Mouse (Mus musculus): ENCODE results near the gene Myo3b. TPM values are rescaled to one million over a fixed set of nuclear protein-coding genes. Genes with fewer than 3 reads are reported as not detected.

The Myo3b gene
- polyA plus RNA-seq, 2 experiments, result not detected

DNA sequence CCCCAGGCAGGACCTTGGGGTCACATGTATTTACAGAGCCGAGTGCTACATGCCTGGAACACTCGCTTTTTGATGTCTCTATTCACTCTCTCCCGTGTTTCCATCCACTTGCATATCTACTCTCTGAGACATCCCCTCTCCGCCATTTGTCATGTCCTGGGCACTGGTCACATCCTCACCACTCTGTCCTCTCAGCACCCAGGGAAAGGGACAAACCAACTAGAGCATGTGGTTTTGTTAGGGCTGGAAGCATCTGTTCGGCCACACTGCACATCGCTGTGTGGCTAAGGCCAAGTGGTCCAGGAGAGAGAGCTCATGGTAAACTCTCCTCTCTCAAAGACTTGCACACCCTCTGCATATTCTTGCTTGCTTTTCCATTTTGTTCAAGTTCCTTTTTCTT, 361.4 kb downstream of the Myo3b start:
- Histone ChIP-seq H3K9me3 (ENCODE audit: control insufficient read depth, low read length) (no peaks in the 10 kb centered on the region), H3K27ac (no peak overlapping the region), H3K36me3 (replicated peaks; ENCODE audit: control insufficient read depth, insufficient read depth, low read depth) (no peaks in the 10 kb centered on the region), H3K9ac (replicated peaks) (no peak overlapping the region), H3K4me1 (replicated peaks; ENCODE audit: control insufficient read depth in 2 of 2, insufficient read depth in 2 of 2, low read length in 1 of 2) (no peaks in the 10 kb centered on the region), H3K27me3 (ENCODE audit: control insufficient read depth, insufficient read depth, low read length) (no peaks in the 10 kb centered on the region), H3K4me3 (ENCODE audit: insufficient read depth in 1 of 2, low read depth in 2 of 2, low read length in 2 of 2) (no peak overlapping the region), H3K4me2 (ENCODE audit: low read depth) (no peak overlapping the region)
- DNase-seq (ENCODE audit: low read depth in 3 of 3, low spot score in 3 of 3) (no peak), ATAC-seq (ENCODE audit: insufficient read depth) (no peak)
- 64% methylated on average over 6 of the region's 6 CpGs for WGBS (ENCODE audit: insufficient replicate concordance)
- TF ChIP-seq CTCF (IDR thresholded peaks at IDR 0.05; ENCODE audit: low read depth) (no peak), EP300 (IDR thresholded peaks at IDR 0.05; ENCODE audit: low read depth) (no peak)

DNA sequence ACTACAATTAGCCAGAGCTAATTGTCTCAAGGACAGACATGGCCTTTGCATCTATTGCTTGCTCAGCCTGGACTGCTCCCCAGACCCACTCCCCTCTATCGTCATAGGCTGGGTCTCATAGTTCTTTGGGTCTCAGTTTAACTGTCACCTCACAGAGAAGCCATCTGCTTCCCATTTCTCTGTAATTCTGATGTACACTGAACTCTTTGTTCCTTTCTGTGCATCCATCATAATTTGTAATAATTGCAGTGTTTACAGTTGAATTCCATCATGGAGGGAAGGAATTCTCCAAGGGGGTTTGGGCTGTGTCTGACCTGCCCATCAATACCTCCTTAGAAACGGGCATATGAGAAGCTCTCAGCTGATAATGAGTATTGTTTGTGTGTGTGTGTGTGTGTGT, 365.4 kb downstream of the Myo3b start:
- Histone ChIP-seq H3K9ac (replicated peaks) (no peak overlapping the region), H3K27ac (no peak overlapping the region), H3K36me3 (replicated peaks; ENCODE audit: control insufficient read depth, insufficient read depth, low read depth) (no peaks in the 10 kb centered on the region), H3K9me3 (ENCODE audit: control insufficient read depth, low read length) (no peaks in the 10 kb centered on the region), H3K27me3 (ENCODE audit: control insufficient read depth, insufficient read depth, low read length) (no peaks in the 10 kb centered on the region), H3K4me3 (ENCODE audit: insufficient read depth in 1 of 2, low read depth in 2 of 2, low read length in 2 of 2) (no peak overlapping the region), H3K4me1 (replicated peaks; ENCODE audit: control insufficient read depth in 2 of 2, insufficient read depth in 2 of 2, low read length in 1 of 2) (no peaks in the 10 kb centered on the region; a peak in 1 of 4 replicates), H3K4me2 (ENCODE audit: low read depth) (no peak overlapping the region)
- ATAC-seq (ENCODE audit: insufficient read depth) (no peak), DNase-seq (ENCODE audit: low read depth in 3 of 3, low spot score in 3 of 3) (no peak)
- TF ChIP-seq CTCF (IDR thresholded peaks at IDR 0.05; ENCODE audit: low read depth), result no peak
- TF ChIP-seq EP300 (IDR thresholded peaks at IDR 0.05; ENCODE audit: low read depth), result no peak
- 63% methylated on average over 2 of the region's 2 CpGs for WGBS (ENCODE audit: insufficient replicate concordance)

DNA sequence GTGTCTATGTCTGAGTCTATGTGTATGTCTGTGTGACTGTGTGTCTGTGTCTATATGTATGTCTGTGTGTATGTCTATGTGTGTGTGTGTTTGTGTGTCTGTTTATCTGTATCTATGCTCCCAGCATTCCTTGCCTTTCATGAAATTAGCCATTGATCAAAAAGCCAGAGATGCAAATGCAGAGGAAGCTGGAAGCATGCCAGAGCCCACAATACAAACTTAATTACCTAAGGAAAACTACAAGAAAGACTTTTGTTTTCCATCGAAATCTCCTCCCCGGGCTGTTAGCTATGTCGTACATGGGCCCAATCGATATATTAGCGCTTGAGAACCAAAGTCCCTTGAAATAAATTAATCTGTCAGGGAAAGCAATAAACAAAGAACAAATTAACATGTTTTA, 367.9 kb downstream of the Myo3b start:
- no peak overlapping the region for H3K4me3 ChIP-seq (ENCODE audit: insufficient read depth in 1 of 2, low read depth in 2 of 2, low read length in 2 of 2)
- no peak for DNase-seq (ENCODE audit: low read depth in 3 of 3, low spot score in 3 of 3)
- 71% methylated on average over 5 of the region's 5 CpGs for WGBS (ENCODE audit: insufficient replicate concordance)

DNA sequence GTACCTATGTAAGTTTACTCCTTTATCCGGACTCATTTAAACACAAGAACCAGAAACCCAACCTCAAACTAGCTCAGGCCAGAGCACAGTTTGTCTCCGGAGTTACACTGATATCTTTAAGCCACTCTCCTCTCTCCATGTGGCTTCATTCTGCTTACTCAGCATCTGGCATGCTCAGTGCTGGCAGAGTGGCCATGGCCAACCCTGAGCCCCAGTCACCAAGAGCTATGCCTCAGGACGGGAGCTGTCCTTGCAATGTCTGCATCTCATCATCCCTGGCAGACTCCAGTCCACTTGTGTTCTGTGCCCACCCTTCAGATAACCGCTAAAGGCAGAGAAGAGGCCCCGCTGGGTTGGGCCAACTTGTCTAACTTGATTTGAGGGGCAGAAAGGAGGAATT, 368.8 kb downstream of the Myo3b start:
- H3K27me3 ChIP-seq (ENCODE audit: control insufficient read depth, insufficient read depth, low read length), result no peaks in the 10 kb centered on the region
- no peaks in the 10 kb centered on the region for H3K9me3 ChIP-seq (ENCODE audit: control insufficient read depth, low read length)
- ATAC-seq (ENCODE audit: insufficient read depth), result no peak
- H3K36me3 ChIP-seq (replicated peaks; ENCODE audit: control insufficient read depth, insufficient read depth, low read depth), result no peaks in the 10 kb centered on the region
- no peak overlapping the region for H3K27ac ChIP-seq
- no peaks in the 10 kb centered on the region; a peak in 1 of 4 replicates for H3K4me1 ChIP-seq (replicated peaks; ENCODE audit: control insufficient read depth in 2 of 2, insufficient read depth in 2 of 2, low read length in 1 of 2)
- H3K9ac ChIP-seq (replicated peaks), result no peak overlapping the region
- no peak overlapping the region for H3K4me2 ChIP-seq (ENCODE audit: low read depth)
- TF ChIP-seq EP300 (IDR thresholded peaks at IDR 0.05; ENCODE audit: low read depth) (no peak), CTCF (IDR thresholded peaks at IDR 0.05; ENCODE audit: low read depth) (no peak)
- H3K4me3 ChIP-seq (ENCODE audit: insufficient read depth in 1 of 2, low read depth in 2 of 2, low read length in 2 of 2), result no peak overlapping the region
- WGBS (ENCODE audit: insufficient replicate concordance), result 55% methylated on average over 5 of the region's 5 CpGs
- no peak for DNase-seq (ENCODE audit: low read depth in 3 of 3, low spot score in 3 of 3)

More for the DNA sequence above, 367.9 kb downstream of the Myo3b start:
- ATAC-seq (ENCODE audit: insufficient read depth), result no peak
- Histone ChIP-seq H3K27me3 (ENCODE audit: control insufficient read depth, insufficient read depth, low read length) (no peaks in the 10 kb centered on the region), H3K9ac (replicated peaks) (no peak overlapping the region), H3K4me2 (ENCODE audit: low read depth) (no peak overlapping the region), H3K9me3 (ENCODE audit: control insufficient read depth, low read length) (no peaks in the 10 kb centered on the region), H3K27ac (no peak overlapping the region), H3K4me1 (replicated peaks; ENCODE audit: control insufficient read depth in 2 of 2, insufficient read depth in 2 of 2, low read length in 1 of 2) (no peaks in the 10 kb centered on the region; a peak in 1 of 4 replicates), H3K36me3 (replicated peaks; ENCODE audit: control insufficient read depth, insufficient read depth, low read depth) (no peaks in the 10 kb centered on the region)
- TF ChIP-seq CTCF (IDR thresholded peaks at IDR 0.05; ENCODE audit: low read depth), result no peak
- TF ChIP-seq EP300 (IDR thresholded peaks at IDR 0.05; ENCODE audit: low read depth), result no peak

DNA sequence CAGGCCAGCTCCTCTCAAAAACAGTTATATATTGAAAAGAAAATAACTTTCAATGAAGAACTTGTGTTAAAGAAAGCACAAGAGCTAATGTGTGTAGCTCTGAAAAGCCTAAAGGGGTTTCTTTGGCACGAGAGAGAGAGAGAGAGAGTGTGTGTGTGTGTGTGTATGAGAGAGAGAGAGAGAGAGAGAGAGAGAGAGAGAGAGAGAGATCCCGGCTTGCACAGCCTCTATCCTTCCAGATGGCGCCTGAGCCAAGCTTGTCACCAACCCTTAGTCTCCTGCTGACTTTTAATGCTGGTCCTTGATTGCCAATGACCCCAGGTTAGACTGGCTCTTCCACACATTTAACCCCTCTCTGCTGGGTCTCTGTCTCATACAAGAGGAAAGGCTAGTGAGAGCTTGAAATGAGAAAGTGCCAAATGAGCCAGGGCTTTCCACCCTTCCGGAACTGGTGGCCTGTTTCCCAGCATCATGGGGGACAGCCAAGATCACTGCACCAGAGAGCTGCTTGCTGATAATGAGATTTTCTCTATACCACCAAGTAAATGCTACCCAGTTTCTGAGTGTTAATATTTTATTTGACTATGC, 371.5 kb downstream of the Myo3b start:
- no peak overlapping the region for H3K4me2 ChIP-seq (ENCODE audit: low read depth)

More for the DNA sequence above, 371.5 kb downstream of the Myo3b start:
- no peak overlapping the region for H3K4me3 ChIP-seq (ENCODE audit: insufficient read depth in 1 of 2, low read depth in 2 of 2, low read length in 2 of 2)
- 58% methylated on average over 4 of the region's 4 CpGs for WGBS (ENCODE audit: insufficient replicate concordance)
- no peaks in the 10 kb centered on the region for H3K36me3 ChIP-seq (replicated peaks; ENCODE audit: control insufficient read depth, insufficient read depth, low read depth)
- H3K27me3 ChIP-seq (ENCODE audit: control insufficient read depth, insufficient read depth, low read length), result no peaks in the 10 kb centered on the region
- ATAC-seq (ENCODE audit: insufficient read depth) (no peak), DNase-seq (ENCODE audit: low read depth in 3 of 3, low spot score in 3 of 3) (no peak)
- H3K9ac ChIP-seq (replicated peaks), result no peak overlapping the region
- no peaks in the 10 kb centered on the region for H3K9me3 ChIP-seq (ENCODE audit: control insufficient read depth, low read length)
- no peak overlapping the region for H3K27ac ChIP-seq
- H3K4me1 ChIP-seq (replicated peaks; ENCODE audit: control insufficient read depth in 2 of 2, insufficient read depth in 2 of 2, low read length in 1 of 2), result no peaks in the 10 kb centered on the region; a peak in 1 of 4 replicates
- TF ChIP-seq CTCF (IDR thresholded peaks at IDR 0.05; ENCODE audit: low read depth), result no peak
- TF ChIP-seq EP300 (IDR thresholded peaks at IDR 0.05; ENCODE audit: low read depth), result no peak

All from liver, embryonic 14.5 days (tissue).